Mouse (Mus musculus) thymus, postnatal 4 days (tissue): ENCODE data around the gene Zc3h6.

Experiments used
- DNase-seq: peaks from one replicate; pipeline ENCODE4 v3.0.0; 2021

Gene Zc3h6

GRCm38 (mm10) chr2:128966641-128967580 lies at the start of gene Zc3h6:
Gene Zc3h6 (plus strand): TSS chr2:128967402.
- peak; percentile 98 for DNase-seq

- no peak for DNase-seq
Observed at GRCm38 (mm10) chr2:128924799-128925198, 42.4 kb upstream of the Zc3h6 start.

- DNase-seq = peak; percentile 32
Observed at GRCm38 (mm10) chr2:128928446-128928845, 38.8 kb upstream of the Zc3h6 start.

- DNase-seq = no peak
Observed at GRCm38 (mm10) chr2:128930704-128931103, 36.5 kb upstream of the Zc3h6 start.

- no peak for DNase-seq
Observed at GRCm38 (mm10) chr2:128936256-128936655, 30.9 kb upstream of the Zc3h6 start.

- peak; percentile 99 for DNase-seq
Observed at GRCm38 (mm10) chr2:128943538-128944528, 23.4 kb upstream of the Zc3h6 start, which contains the start of gene Zc3h8. Gene Zc3h8 (minus strand): TSS chr2:128944077.

GRCm38 (mm10) chr2:128947962-128948588 lies 19.1 kb upstream of the Zc3h6 start:
- no peak for DNase-seq

- DNase-seq = no peak
Observed at GRCm38 (mm10) chr2:128954186-128954585, 13.0 kb upstream of the Zc3h6 start.

GRCm38 (mm10) chr2:128965505-128966105 lies 1.6 kb upstream of the Zc3h6 start:
- peak; percentile 21 for DNase-seq

GRCm38 (mm10) chr2:128966236-128966635 lies 966 bp upstream of the Zc3h6 start:
- no peak for DNase-seq

- peak; percentile 80 for DNase-seq
Observed at GRCm38 (mm10) chr2:128967661-128968441, 649 bp downstream of the Zc3h6 start, which contains the start of gene Gm10762. Gene Gm10762 (minus strand): TSS chr2:128967725.

GRCm38 (mm10) chr2:128968475-128969083 lies 1.4 kb downstream of the Zc3h6 start:
- DNase-seq = no peak

- DNase-seq = no peak
Observed at GRCm38 (mm10) chr2:128972301-128972700, 5.1 kb downstream of the Zc3h6 start.

- no peak for DNase-seq
Observed at GRCm38 (mm10) chr2:128975572-128975971, 8.4 kb downstream of the Zc3h6 start.

GRCm38 (mm10) chr2:128984746-128985145 lies 17.5 kb downstream of the Zc3h6 start:
- no peak for DNase-seq

GRCm38 (mm10) chr2:129004872-129005271 lies 37.7 kb downstream of the Zc3h6 start:
- DNase-seq = no peak

- DNase-seq = no peak
Observed at GRCm38 (mm10) chr2:129006194-129006749, 39.1 kb downstream of the Zc3h6 start.

- peak; percentile 14 for DNase-seq
Observed at GRCm38 (mm10) chr2:129008867-129009266, 41.7 kb downstream of the Zc3h6 start.

GRCm38 (mm10) chr2:129020106-129020505 lies 52.9 kb downstream of the Zc3h6 start:
- no peak for DNase-seq

GRCm38 (mm10) chr2:129024820-129025219 lies 57.6 kb downstream of the Zc3h6 start:
- DNase-seq = no peak
